Mouse (Mus musculus): ENCODE data around the gene Fam171a2.
A peak's percentile ranks its signal among the peaks of the same experiment; 100 is the strongest.

Fam171a2 gene

GRCm38 (mm10) chr11:102449043-102450008 is 1.8 kb upstream of the Fam171a2 start:
- DNase-seq = no peak

DNA sequence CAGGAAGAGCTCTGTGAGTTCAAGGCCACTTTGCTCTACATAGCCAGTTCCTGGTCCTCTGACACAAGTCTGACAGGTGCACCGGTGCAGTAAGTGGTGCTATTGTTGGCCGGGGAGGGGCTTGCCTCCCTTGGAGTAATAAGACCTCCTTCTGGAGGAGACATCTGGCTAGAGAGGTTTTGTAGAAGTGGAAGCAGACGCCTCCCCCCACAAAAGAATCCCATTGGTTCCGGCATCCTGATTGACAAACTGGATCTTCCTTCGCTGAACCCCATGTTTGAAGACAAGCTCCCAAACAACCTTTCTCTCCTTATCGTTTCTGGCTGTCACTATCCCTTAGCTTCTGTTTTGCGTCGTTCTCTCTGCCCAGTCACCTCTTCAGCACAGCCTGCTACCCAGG is 845 bp upstream of the Fam171a2 start:
- DNase-seq = no peak

- DNase-seq = peak; percentile 23
These were observed 661 bp downstream of the Fam171a2 start for GRCm38 (mm10) chr11:102446581-102447461.

DNA sequence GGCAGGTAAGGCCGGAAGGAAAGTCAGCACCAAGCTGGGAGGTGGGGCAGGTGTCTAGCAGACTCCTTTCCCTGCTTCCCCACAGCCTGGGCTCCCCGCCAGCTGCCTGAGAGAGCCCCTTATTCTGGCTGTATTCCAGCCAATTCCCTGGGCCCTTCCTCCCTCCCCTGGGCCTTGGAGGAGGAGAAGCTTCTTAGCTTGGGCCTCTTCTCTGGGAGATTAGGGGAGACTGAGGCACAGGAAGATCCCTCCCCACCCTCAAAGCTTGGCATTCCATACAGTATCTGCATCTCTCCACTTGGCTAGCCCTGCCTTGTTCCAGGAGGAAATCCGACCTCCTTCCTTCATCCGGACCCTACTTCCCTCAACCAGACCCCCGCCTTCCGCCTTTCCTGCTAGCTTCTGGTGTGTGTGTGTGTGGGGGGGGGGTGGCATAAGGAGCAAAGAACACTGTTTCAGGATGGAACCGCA is 1.6 kb downstream of the Fam171a2 start:
- DNase-seq = no peak

DNA sequence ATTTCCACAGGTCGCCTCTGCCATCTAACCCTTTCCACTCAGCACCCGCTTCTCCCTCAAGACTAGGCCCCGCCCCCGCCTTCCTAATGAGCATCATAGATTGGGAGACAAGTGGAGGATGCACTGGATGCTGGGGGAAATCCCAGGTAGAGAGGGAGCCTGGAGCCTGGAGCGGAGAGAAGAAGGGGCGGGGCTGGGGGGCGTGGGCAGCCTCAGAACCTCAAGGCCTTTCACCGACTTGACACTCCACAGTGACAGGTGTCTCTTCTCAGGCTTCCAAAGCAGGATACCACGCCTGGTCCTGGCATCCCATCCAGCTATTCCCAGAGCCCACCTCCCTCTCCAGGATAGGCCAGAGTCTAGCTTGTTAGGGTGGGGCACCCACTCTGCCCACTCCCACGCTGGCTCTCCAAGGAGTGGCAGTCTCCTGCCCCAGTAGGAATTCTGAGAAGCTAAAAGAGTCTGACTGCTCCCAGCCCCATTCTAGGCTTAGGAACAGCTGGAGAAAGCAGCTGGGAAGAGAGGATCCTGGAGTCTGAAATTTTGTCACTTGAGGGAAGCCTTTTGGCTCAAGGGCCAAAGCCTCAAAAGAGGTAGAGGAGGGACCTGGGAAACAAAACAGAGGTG is 2.1 kb downstream of the Fam171a2 start:
- no peak for DNase-seq

DNA sequence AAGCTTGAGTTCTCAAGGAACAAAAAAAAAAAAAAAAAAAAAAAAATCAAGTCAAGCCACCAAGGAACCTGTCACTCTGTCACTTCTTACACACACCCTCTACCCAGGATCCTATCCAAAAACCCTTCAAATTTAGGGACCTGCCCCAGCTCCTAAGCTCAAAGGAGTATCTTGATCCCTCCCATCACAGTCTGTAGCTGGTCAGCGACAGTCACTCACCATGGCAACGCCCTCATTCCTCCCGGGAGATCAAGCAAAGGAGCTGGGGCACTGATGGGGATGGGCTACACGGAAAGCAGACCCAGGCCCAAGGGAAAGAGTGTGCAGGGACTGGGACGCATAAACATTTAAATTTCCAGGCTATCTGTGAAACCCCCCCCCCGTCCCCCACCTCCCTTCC is 2.7 kb downstream of the Fam171a2 start:
- DNase-seq = no peak

DNA sequence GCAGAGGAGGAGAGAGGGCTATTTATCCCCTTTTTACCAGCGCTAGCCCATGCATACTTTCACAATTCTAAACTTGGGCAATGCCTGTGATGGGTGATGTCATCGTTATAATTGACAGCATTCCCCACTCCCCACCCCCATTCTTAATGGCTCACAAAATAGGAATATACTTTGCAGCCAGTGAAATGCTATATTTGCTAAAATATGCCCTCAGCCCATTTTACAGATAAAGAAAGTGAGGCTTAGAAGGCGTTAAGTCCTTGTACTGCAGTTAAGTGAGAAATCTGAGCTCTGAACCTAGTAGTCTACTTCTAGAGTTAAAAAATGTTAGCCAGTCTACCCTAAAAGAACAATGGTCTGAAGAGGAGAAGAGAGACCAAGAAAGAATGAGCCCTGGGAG is 3.2 kb downstream of the Fam171a2 start:
- DNase-seq = no peak

GRCm38 (mm10) chr11:102443740-102444139 is 3.7 kb downstream of the Fam171a2 start:
- no peak for DNase-seq

GRCm38 (mm10) chr11:102442089-102442488 is 5.4 kb downstream of the Fam171a2 start:
- no peak for DNase-seq

- DNase-seq = no peak
These were observed 6.0 kb downstream of the Fam171a2 start for GRCm38 (mm10) chr11:102441434-102441833.

GRCm38 (mm10) chr11:102440255-102440654 is 7.2 kb downstream of the Fam171a2 start:
- no peak for DNase-seq

GRCm38 (mm10) chr11:102439093-102440082 is 8.1 kb downstream of the Fam171a2 start:
- no peak for DNase-seq

DNA sequence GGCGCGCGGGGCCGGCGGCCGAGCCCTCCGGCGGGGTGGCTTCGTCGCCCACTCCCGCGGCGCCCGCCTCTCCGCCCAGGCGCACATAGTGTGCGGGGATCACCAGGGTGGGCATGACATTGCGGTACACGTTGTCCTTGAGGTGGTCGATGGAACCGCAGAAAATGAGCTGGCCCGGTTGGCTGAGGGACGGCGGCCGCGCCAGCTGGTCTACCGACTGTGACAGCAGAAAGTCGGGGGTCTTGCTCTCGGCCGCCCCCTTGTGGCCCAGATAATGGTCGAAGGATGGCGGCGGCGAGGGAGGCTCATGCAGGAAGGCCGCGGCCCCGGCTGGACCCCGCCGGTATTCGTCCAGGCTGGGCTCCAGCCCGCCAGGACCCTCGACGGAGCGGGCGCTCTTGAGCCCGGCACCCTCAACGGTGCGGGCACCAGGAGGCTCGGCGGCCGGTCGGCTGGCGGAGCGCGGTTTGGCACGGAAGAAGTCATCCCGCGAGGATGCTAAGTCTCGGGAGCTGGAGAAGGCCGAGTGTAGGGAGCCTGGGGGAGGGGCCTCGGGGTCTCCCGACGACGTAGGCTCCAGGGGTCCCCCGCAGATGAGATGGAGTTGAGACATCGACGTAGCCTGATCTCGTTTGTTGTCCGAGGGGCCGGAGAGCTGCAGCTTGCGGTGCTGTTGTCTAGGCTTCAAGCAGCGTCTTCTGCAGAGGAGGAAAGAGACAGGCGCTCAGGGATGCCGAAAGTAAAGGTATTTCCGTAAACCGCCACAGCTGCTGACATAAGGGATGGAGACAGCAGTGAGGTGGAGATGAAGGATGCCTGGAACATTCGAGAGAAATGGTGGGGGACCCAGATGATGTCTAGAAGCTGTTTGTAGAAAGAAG is 9.0 kb downstream of the Fam171a2 start:
- peak; percentile 78 for DNase-seq

- no peak for DNase-seq
These were observed 10.1 kb downstream of the Fam171a2 start for GRCm38 (mm10) chr11:102437120-102438061.

DNA sequence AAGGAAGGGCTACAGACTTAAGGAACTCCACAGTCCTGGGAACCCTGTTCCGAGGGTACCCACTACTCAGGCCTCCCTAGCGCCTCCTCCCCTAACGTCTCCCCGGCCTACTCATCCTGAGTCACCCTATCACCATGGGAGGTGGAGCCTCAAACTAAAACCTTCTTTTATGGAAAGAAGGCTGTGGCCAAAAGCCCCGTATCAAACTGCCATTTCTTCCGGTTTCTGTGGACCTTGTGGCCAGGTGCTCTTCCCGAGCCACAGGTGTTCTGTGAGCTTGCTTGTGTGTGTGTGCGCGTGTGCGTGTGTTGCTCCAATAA is 11.1 kb downstream of the Fam171a2 start:
- DNase-seq = no peak

GRCm38 (mm10) chr11:102435754-102436470 is 11.6 kb downstream of the Fam171a2 start:
- no peak for DNase-seq

DNA sequence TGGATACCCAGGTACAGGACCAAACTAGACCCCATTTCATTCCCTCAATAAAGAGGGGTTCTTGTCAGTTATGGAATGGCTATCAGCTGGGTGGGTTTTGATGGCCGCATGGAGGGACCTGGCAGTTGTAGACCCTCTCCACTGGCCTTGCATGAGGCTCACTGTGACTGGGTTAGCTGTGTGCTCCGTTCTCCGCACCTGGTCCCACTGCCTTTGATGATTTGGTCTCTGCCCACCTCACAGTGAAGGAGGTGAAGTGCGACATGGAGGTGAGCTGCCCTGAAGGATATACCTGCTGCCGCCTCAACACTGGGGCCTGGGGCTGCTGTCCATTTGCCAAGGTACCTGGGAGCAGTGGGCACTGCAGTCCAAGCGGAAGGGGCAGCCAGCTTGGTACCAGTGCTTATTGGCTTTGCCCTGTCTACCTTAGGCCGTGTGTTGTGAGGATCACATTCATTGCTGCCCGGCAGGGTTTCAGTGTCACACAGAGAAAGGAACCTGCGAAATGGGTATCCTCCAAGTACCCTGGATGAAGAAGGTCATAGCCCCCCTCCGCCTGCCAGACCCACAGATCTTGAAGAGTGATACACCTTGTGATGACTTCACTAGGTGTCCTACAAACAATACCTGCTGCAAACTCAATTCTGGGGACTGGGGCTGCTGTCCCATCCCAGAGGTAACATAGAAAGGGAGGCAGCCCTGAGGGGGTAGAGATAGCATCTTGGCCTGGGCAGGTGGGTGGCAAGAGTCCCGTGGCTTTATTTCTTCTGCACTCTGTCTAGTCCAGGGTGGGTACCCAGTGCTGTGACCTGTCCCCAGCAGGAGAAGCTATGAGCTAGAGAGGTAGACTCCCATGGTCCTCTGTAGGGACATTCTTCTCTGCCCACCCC is 12.4 kb downstream of the Fam171a2 start:
- no peak for DNase-seq

DNA sequence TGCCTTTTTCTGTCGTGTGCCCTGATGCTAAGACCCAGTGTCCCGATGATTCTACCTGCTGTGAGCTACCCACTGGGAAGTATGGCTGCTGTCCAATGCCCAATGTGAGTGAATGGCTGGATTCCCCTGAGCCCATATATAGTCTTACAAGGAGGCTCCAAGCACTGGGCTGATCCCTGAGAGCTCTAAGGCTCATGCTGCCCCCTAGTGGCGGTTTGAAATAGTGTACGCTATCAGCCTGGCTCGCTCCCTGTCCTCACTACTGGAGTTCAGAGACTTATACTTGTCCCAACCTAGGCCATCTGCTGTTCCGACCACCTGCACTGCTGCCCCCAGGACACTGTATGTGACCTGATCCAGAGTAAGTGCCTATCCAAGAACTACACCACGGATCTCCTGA is 13.1 kb downstream of the Fam171a2 start:
- DNase-seq = peak; percentile 82

All from thymus, postnatal 14 days (tissue).